Mouse (Mus musculus) embryonic fibroblast, embryonic 13.5 days (primary cell): ENCODE results near the gene Magi3. TPM values are rescaled to one million over a fixed set of nuclear protein-coding genes. Genes with fewer than 3 reads are reported as not detected.

Experiments used
- H3K27ac ChIP-seq: 2 replicates; pipeline ENCODE4 v1.5.1; 2012; ENCODE audit warnings: low read length, control low read depth, inconsistent platforms; ENCODE audit not compliant: insufficient read depth
- H3K4me1 ChIP-seq: 2 replicates; pipeline ENCODE4 v1.6.1; 2011; ENCODE audit warnings: low read length; ENCODE audit not compliant: control insufficient read depth, insufficient read depth
- H3K4me3 ChIP-seq: 2 replicates; pipeline ENCODE4 v1.5.1; 2011; ENCODE audit warnings: mild to moderate bottlenecking, control low read depth, low read length; ENCODE audit not compliant: insufficient read depth
- CTCF ChIP-seq: IDR thresholded peaks from 2 replicates; pipeline ENCODE4 v1.5.1; 2011; ENCODE audit warnings: mild to moderate bottlenecking, control low read depth, low read length, moderate library complexity, borderline replicate concordance; ENCODE audit not compliant: insufficient read depth
- POLR2A ChIP-seq: IDR thresholded peaks from 2 replicates; pipeline ENCODE4 v1.6.1; 2011; ENCODE audit warnings: low read depth, mild to moderate bottlenecking, control low read depth, low read length, moderate library complexity
- polyA plus RNA-seq: library from polyadenylated mRNA; stranded (reverse); fragments of >200 nt; gene quantifications from 2 replicates; pipeline ENCODE4 v1.2.4, GENCODE M21; 2011; ENCODE audit warnings: low read depth; ENCODE audit not compliant: missing spikeins, insufficient read length

Gene Magi3
- polyA plus RNA-seq, 1 experiment: 10.6 TPM

DNA sequence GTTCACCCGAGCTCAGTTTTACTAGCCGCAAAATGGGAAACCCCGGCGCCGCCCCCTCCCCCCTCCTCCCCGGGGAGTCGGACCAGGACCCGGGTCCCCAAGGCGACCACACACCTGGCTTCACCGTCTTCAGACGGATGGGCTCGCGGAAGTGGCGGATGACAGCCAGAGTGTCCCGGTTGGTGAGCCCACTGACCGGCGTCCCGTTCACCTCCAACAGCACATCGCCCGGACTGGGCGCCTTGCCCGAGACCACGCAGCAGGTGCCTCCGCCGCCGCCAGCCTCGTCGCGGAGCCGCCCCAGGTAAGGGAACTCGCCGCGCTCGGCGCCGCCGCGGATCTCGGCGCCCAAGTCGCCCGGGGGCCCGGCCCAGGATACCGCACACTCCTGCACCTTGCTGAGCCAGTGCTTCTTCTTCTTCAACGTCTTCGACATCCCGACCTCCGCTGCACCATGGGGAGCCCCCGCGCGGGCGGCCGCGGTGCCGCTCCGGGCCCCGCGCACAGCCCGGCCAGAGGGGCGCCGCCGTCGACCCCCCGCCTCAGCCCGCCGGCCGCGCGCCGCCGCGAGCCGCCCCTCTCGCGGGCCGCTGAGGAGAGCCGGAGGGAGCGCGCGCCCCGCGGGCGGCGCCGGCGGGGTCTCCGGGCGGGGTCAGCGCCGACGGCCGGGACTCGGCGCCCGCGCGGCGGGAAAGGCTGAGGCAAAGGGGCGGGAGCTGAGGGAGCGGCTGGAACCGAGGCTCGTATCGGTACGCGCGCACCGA lies 461 bp downstream of the Magi3 start:
- peaks cover 2% of the 10 kb centered on the region for H3K4me1 ChIP-seq
- TF ChIP-seq POLR2A: no peak
- TF ChIP-seq CTCF: no peak
- peak overlapping the region; percentile 76 for H3K4me3 ChIP-seq
- peak overlapping the region; percentile 25; the same call in 1 of the 2 replicates for H3K27ac ChIP-seq

DNA sequence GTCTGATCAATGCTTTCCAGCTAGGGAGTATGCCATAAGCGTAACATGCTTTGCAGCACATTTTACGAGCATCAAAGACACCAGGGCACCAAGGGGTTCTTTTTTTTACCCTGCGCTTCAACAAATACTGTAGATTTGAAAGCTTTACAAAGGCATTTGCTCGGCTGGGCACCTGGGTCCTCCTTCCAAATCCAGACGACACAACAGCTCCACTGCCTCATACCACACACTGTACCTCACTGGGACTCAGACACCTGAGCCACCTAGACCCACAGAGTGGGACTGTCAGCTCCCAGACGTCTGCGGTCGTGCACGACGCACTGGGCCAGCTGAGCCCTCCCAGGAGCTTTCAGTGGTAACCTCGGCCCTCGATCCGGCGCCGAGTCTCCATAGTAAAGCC lies 1.2 kb downstream of the Magi3 start:
- Histone ChIP-seq H3K4me1 (peaks cover 2% of the 10 kb centered on the region), H3K27ac (no peak overlapping the region), H3K4me3 (peak overlapping the region; percentile 76)
- TF ChIP-seq CTCF (no peak), POLR2A (no peak)

DNA sequence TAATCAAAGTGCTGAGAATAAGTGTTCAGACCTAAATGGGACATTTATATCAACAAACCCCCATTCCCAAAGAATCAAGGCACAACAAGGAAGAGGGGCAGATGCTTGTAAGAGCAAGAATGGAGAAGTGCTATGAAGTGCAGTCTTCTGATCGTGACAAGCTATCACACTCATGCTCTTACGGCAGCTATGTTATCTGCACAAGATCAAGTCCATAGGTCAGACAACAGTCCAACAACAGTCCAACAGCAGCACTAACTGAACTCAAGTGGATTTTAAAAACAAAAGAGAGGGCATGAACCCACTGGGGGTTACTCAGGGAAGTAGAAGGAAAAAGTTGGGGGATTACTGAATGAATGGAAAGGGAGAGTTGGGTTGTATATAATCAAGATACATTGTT lies 30.4 kb downstream of the Magi3 start:
- H3K27ac ChIP-seq: no peak overlapping the region
- H3K4me3 ChIP-seq: no peak overlapping the region
- no peak for TF ChIP-seq CTCF
- no peak for TF ChIP-seq POLR2A
- no peaks in the 10 kb centered on the region for H3K4me1 ChIP-seq

DNA sequence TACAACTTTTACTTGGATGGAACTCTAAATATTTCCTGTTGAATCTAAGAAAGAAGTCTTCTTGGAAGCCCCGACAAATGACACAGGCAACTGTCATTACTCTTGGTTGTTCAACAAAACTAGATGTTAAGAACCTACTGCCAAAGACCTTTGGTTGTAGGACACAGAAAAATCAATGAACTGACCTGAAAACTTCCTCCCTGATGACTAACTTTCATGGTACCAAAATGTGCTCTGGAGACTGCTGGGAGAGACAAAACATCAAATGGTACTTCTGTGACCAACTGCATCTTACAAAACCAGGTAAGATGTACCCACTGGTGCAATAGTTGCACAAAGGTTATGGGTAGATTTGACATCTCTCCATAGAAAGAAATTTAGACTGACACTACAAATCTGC lies 30.9 kb downstream of the Magi3 start:
- H3K4me3 ChIP-seq: no peak overlapping the region
- H3K27ac ChIP-seq: no peak overlapping the region
- H3K4me1 ChIP-seq: no peaks in the 10 kb centered on the region
- TF ChIP-seq CTCF (no peak), POLR2A (no peak)

DNA sequence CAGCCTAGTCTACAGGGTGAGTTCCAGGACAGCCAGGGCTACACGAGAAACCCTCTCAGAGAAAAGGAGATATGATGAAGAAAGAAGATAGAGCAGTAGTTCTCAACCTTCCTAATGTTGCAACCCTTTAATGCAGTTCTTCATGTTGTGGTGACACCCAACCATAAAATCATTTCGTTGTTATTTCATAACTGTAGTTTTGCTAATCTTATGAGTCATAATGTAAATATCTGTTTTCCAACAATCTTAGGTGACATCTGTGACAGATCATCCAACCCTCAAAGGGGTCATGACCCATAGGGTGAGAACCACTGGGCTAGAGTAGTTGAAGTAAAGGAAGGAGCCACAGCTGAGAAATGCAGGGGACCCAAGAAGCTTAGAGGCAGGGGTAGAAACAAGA lies 35.9 kb downstream of the Magi3 start:
- no peak overlapping the region for H3K27ac ChIP-seq
- H3K4me1 ChIP-seq: no peaks in the 10 kb centered on the region
- TF ChIP-seq POLR2A (no peak), CTCF (no peak)
- H3K4me3 ChIP-seq: no peak overlapping the region

DNA sequence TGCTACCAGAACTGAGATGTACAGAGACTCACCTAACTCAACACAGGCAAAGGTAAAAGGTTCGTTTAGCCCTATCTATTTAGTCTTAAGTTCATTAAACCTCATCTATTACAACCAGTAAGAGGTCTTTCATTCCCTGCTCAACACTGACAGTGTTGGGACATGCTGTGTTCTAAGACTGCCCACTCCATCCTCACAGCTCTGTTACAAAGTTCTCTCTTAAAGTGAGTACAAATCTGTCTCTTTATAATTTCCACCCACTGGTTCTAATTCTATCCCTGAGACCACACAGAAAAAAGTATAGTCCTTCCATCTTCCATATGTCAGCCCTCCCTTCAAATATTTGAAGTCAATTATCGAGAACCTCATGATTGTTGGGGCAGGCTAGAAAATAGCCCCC lies 36.5 kb downstream of the Magi3 start:
- TF ChIP-seq CTCF (no peak), POLR2A (no peak)
- no peaks in the 10 kb centered on the region for H3K4me1 ChIP-seq
- no peak overlapping the region for H3K27ac ChIP-seq
- no peak overlapping the region for H3K4me3 ChIP-seq

DNA sequence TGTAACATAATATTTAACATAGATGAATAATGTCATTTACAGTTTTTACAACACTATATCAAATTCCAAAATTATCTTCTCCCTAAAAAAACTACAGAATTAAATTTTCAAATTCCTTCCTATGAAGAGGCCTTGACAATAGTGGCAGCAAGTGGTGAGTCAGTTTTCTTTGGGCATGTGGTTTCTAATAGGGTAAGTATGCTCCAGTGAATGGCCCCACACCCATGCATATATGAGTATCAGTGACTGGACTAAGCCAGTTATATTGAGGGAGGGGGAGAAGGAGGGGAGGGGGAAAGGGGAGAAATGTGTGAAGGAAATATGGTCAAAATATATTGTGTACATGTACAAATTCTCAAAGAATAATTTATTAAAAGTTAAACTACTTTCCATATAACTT lies 37.5 kb downstream of the Magi3 start:
- no peak for TF ChIP-seq POLR2A
- TF ChIP-seq CTCF: no peak
- Histone ChIP-seq H3K4me3 (no peak overlapping the region), H3K27ac (no peak overlapping the region), H3K4me1 (no peaks in the 10 kb centered on the region)

DNA sequence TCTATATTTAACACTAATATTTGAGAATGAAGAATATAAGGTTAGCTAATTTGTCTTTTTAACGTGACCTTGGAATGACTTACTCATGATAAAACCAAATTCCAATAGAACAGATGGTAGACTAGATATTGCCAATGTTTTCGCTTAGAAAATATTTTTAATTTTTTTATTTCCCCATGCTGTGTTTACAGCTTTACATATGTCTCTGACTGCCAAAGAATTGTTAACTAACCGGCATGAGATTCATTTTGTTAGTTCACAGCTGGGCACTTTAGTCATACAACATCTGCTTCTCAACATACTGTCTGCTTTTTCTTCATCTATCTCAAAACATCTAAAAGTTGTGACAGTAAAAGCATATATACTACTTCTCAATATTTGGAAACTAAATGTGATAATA lies 58.8 kb downstream of the Magi3 start:
- no peak overlapping the region for H3K4me3 ChIP-seq
- TF ChIP-seq POLR2A: no peak
- TF ChIP-seq CTCF: no peak
- H3K4me1 ChIP-seq: no peaks in the 10 kb centered on the region
- H3K27ac ChIP-seq: no peak overlapping the region

DNA sequence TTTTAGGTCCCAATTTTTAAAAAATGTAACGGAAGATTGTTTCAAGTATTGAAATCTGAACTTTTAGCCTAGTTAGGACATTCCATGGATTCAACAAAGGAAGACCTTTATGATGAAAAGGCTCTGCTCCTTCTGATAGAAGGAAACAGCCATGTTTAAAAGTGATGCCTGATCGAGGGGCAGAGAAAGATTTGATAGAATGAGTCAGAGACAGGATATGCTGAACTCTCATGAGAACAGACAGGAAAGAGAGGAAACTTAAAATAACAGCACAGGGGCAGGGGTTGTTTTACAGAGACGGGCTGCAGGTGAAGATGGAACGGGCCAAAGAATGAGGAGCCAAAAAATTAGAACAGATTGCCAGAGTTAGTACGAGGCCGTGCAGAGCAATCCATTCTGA lies 59.6 kb downstream of the Magi3 start:
- Histone ChIP-seq H3K27ac (no peak overlapping the region), H3K4me3 (no peak overlapping the region), H3K4me1 (no peaks in the 10 kb centered on the region)
- TF ChIP-seq POLR2A: no peak
- TF ChIP-seq CTCF: no peak

DNA sequence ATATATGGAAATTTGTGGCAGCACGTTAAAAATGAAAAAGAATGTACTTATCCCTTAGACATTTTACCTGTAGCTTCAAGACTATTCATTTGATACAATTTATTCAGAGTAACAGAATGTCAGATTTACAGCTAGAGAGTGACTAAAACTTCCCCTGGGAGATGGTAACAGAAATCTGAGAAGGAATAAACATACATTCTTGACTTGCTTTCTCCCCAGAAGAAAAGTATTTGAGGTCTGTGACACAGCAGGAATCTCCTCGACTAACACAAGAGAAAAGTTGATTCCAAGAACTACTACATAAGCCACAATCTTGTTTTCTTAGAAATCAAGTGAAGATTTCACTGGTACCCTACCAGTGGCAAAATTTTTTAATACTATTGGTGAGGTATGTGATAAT lies 70.0 kb downstream of the Magi3 start:
- no peak overlapping the region for H3K4me3 ChIP-seq

More for the DNA sequence above, 70.0 kb downstream of the Magi3 start:
- Histone ChIP-seq H3K27ac (no peak overlapping the region), H3K4me1 (no peaks in the 10 kb centered on the region)
- TF ChIP-seq POLR2A: no peak
- no peak for TF ChIP-seq CTCF
